Mouse (Mus musculus): Measurements from ENCODE around the gene Opn1sw.

DNA sequence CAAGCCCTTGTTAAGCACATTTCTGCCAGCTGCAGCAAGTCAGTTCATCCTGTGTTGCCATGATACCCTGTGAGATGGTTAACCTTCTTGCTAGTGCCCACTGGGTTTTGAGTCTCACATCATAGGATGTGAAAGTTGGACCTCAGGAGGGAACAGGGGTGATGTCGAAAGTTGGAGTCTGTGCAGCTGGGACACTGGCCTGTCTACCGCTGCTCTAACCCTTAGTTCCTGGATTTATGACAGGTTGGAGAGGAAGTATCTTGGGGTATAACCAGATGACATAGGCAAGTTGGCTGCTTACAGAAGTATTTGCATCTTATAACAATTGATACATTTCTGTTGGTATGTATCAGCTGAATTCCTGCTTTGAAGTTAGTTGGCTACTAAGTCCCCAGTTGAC lies 32.3 kb upstream of the Opn1sw start:
- TF ChIP-seq CTCF (IDR thresholded peaks at IDR 0.05; ENCODE audit: low read depth, low read length), result no peak
- TF ChIP-seq GATA2 (IDR thresholded peaks at IDR 0.05; ENCODE audit: borderline replicate concordance, low read depth, low read length), result no peak
- no peak for TF ChIP-seq POLR2AphosphoS5 (IDR thresholded peaks at IDR 0.05; ENCODE audit: insufficient replicate concordance, low read depth, low read length)
